Mouse (Mus musculus) forebrain, embryonic 16.5 days (tissue): Measurements from ENCODE around the gene Gm20388. TPM values are rescaled to one million over a fixed set of nuclear protein-coding genes. Genes with fewer than 3 reads are reported as not detected.

Experiments
- ATAC-seq: fragments of 200-750 bp; cut with Nextera tagmentation; 2 replicates; pipeline ENCODE4 v1.8.0; 2017; ENCODE audit warnings: mild to moderate bottlenecking, moderate library complexity
- H3K27ac ChIP-seq: fragments of 300-500 bp; sonication (generic); 2 replicates; pipeline ENCODE4 v1.5.1; 2014; ENCODE audit warnings: low read length, control low read depth
- H3K27me3 ChIP-seq: fragments of 300-500 bp; sonication (generic); replicated peaks from 2 replicates; pipeline ENCODE4 v1.6.1; 2014; ENCODE audit warnings: low read length; ENCODE audit not compliant: control insufficient read depth, insufficient read depth
- H3K36me3 ChIP-seq: fragments of 300-500 bp; sonication (generic); 2 replicates; pipeline ENCODE4 v1.6.1; 2014; ENCODE audit not compliant: control insufficient read depth, insufficient read depth
- H3K4me1 ChIP-seq: fragments of 300-500 bp; sonication (generic); replicated peaks from 2 replicates; pipeline ENCODE4 v1.6.1; 2014; ENCODE audit warnings: low read length; ENCODE audit not compliant: control insufficient read depth, insufficient read depth
- H3K4me2 ChIP-seq: fragments of 300-500 bp; sonication (generic); 2 replicates; pipeline ENCODE4 v1.6.1; 2014; ENCODE audit warnings: mild to moderate bottlenecking, low read length, control low read depth
- H3K4me3 ChIP-seq: fragments of 300-500 bp; sonication (generic); replicated peaks from 2 replicates; pipeline ENCODE4 v1.5.1; 2014; ENCODE audit warnings: mild to moderate bottlenecking, low read length, control low read depth
- H3K9ac ChIP-seq: fragments of 300-500 bp; sonication (generic); replicated peaks from 2 replicates; pipeline ENCODE4 v1.6.1; 2014; ENCODE audit warnings: low read depth, low read length, control low read depth
- H3K9me3 ChIP-seq: fragments of 300-500 bp; sonication (generic); 2 replicates; pipeline ENCODE4 v1.6.1; 2016; ENCODE audit warnings: low read length; ENCODE audit not compliant: control insufficient read depth
- WGBS: fragments of 180-500 bp; shearing (Covaris S2); extraction: QIAGEN DNeasy Blood & Tissue Kit; methylation state at CpG from one replicate; pipeline ENCODE4 v1.1.7; 2014; 5-methylcytosine and 5-hydroxymethylcytosine counted together
- polyA plus RNA-seq: library from polyadenylated mRNA; unstranded; fragments of >200 nt; fragmentation: Nextera tagmentation; extraction: Ambion mirVana; gene quantifications from 2 replicates; pipeline ENCODE4 v1.2.1, GENCODE M21; 2015

The Gm20388 gene
- polyA plus RNA-seq, 1 experiment from 2014 or later = 4.7 TPM

DNA sequence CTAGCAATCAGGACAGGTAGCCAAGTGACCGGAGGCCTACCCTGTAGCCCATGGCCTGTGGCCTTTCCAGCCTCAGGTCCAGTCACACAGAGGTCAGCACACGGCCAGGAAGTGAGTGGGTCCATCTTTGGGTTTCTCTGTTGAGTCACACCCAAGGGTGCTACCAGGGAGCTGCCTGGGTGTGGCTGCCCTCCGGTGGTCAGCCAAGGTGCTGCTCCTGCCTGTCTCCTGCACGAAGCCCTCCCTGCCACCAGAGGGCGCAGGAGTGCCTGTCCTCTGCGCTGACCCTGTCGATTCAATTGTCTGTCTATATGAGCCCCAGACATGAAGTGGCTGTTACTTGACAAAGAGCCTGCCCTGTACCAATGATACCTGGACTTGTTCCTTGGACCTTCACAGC is 408.8 kb downstream of the Gm20388 start:
- H3K27ac ChIP-seq = no peak overlapping the region
- H3K9me3 ChIP-seq = no peaks in the 10 kb centered on the region
- H3K4me2 ChIP-seq = no peak overlapping the region
- ATAC-seq = no peak
- H3K27me3 ChIP-seq = no peaks in the 10 kb centered on the region
- H3K4me1 ChIP-seq = peaks cover 19% of the 10 kb centered on the region
- no peak overlapping the region for H3K9ac ChIP-seq
- no peaks in the 10 kb centered on the region for H3K36me3 ChIP-seq
- no peak overlapping the region for H3K4me3 ChIP-seq
- WGBS = 20% methylated on average over 7 of the region's 7 CpGs

DNA sequence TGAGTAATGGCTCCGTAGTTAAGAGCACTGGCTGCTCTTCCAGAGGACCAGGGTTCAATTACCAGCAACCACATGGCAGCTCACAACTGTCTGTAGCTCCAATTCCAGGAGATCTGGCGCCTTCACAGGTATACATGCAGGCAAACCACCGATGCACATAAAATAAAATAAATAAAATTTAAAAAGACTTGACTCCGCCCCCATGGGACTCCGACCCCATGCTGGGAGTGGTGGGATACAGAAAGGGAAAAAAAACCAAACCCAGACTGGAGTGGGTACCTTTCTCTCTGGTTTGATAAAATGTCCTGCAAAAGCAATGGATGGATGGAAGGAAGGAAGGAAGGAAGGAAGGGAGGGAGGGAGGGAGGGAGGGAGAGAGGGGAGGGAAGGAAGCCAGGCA is 409.5 kb downstream of the Gm20388 start:
- ATAC-seq = no peak
- no peaks in the 10 kb centered on the region for H3K36me3 ChIP-seq
- no peaks in the 10 kb centered on the region for H3K27me3 ChIP-seq
- no peak overlapping the region for H3K4me2 ChIP-seq
- no peak overlapping the region for H3K4me3 ChIP-seq
- H3K27ac ChIP-seq = no peak overlapping the region
- H3K4me1 ChIP-seq = peaks cover 19% of the 10 kb centered on the region
- WGBS = 92% methylated on average over 5 of the region's 5 CpGs
- no peaks in the 10 kb centered on the region for H3K9me3 ChIP-seq
- H3K9ac ChIP-seq = no peak overlapping the region

DNA sequence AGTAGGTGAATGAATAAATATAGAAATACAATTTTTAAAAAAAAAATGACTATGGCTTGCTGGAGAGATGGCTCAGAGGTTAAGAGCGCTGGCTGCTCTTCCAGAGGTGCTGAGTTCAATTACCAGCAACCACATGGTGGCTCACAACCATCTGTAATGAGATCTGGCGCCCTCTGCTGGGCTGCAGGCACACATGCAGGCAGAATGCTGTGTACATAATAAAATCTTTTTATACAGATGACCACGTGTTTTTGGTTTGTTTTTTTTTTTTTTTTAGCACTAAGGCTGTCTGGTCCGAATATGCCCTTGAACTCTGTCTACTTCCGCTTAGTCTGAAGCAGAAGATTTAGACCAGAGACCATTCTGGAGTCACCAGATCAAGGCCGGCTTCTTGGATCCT is 411.1 kb downstream of the Gm20388 start:
- H3K4me1 ChIP-seq = peaks cover 18% of the 10 kb centered on the region
- H3K27me3 ChIP-seq = no peaks in the 10 kb centered on the region
- 49% methylated on average over 6 of the region's 6 CpGs for WGBS
- H3K9ac ChIP-seq = no peak overlapping the region
- H3K36me3 ChIP-seq = no peaks in the 10 kb centered on the region
- no peak overlapping the region for H3K27ac ChIP-seq
- no peaks in the 10 kb centered on the region for H3K9me3 ChIP-seq
- no peak overlapping the region for H3K4me3 ChIP-seq
- H3K4me2 ChIP-seq = no peak overlapping the region
- no peak for ATAC-seq

DNA sequence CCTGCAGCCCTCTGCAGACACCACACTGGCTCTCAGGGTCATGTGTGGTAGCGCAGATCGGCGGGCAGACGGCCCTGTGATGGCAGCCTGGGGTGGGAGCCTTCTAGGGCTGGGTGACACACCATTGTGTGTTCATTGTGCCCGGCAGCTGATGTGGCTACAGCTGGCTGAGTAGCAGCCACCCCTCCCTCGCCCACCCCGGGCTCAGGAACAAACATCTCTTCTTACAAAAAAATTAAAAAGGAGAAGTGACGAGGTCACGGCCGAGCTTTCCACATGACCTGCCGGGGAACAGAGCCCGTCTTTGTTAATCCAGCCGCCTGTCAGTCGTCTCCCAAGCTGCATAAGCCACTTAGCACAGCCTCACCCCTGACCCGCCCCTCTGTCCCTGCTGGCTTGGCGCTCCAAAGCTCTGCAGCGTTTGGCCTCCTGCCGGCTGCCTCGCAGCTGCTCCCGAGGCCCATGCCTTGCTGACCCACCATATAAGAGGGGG is 412.4 kb downstream of the Gm20388 start:
- peak overlapping the region; percentile 51; the same call in 1 of the 2 replicates for H3K27ac ChIP-seq
- 7% methylated on average over 20 of the region's 20 CpGs for WGBS
- H3K9me3 ChIP-seq = no peaks in the 10 kb centered on the region
- H3K4me3 ChIP-seq = no peak overlapping the region
- no peaks in the 10 kb centered on the region for H3K36me3 ChIP-seq
- peak overlapping the region; percentile 34; the same call in 1 of the 2 replicates for H3K9ac ChIP-seq
- no peaks in the 10 kb centered on the region for H3K27me3 ChIP-seq
- H3K4me1 ChIP-seq = peaks cover 12% of the 10 kb centered on the region
- no peak overlapping the region for H3K4me2 ChIP-seq
- peak; percentile 56 for ATAC-seq

DNA sequence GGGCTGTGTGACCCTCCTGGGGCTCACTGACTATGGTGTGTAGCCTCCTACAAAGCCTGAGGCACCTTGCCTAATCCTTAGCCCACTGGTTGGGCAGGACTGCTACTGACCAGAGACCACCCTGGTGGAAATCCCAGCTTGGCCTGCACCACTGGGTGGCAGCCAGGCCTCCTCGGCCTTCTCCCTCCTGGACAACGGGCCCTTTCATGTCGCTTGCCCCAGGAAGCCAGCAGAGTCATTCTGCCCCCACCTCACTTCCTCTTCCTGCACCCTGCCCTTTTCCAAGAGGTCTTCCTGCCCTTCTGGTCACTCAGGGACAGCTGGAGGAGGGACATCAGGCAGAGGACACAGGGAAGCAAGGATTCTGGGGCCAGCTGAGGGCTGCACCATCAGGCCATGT is 413.9 kb downstream of the Gm20388 start:
- H3K9ac ChIP-seq = no peak overlapping the region
- no peaks in the 10 kb centered on the region for H3K36me3 ChIP-seq
- no peak for ATAC-seq
- no peaks in the 10 kb centered on the region for H3K9me3 ChIP-seq
- peaks cover 21% of the 10 kb centered on the region for H3K4me1 ChIP-seq
- no peak overlapping the region for H3K27ac ChIP-seq
- 64% methylated on average over 3 of the region's 3 CpGs for WGBS
- H3K4me2 ChIP-seq = no peak overlapping the region
- H3K27me3 ChIP-seq = no peaks in the 10 kb centered on the region
- H3K4me3 ChIP-seq = no peak overlapping the region

DNA sequence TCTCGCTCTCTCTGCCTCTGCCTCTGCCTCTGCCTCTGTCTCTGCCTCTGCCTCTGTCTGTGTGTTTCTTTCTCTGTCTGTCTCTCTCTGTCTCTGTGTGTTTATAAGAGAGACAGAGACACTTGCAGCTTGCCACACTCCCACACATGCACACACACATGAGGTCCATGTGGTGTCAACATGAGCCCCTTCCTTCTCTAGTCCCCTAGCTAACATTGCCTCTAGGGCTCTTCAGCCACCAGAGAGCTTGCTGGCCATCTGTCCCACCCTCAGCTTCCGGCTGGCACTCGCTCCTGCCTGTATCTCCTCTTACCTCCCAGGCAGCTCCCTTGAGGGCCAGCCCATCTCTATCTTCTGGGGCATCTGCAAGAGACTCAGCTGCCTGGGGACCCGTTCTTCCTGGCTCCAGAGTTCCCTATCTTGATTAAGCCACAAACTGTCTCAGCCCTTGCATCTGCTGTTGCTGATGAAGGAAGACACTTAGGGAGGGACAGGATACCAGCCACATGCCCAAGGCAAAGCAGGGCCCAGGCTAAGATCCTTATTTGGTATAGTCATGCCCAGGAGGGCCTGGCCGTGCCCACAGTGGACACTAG is 414.6 kb downstream of the Gm20388 start:
- WGBS = 77% methylated on average over 5 of the region's 5 CpGs
- Histone ChIP-seq H3K4me1 (peaks cover 25% of the 10 kb centered on the region), H3K4me2 (no peak overlapping the region), H3K36me3 (no peaks in the 10 kb centered on the region), H3K9me3 (no peaks in the 10 kb centered on the region), H3K4me3 (no peak overlapping the region), H3K27ac (no peak overlapping the region), H3K9ac (no peak overlapping the region), H3K27me3 (no peaks in the 10 kb centered on the region)
- no peak for ATAC-seq

DNA sequence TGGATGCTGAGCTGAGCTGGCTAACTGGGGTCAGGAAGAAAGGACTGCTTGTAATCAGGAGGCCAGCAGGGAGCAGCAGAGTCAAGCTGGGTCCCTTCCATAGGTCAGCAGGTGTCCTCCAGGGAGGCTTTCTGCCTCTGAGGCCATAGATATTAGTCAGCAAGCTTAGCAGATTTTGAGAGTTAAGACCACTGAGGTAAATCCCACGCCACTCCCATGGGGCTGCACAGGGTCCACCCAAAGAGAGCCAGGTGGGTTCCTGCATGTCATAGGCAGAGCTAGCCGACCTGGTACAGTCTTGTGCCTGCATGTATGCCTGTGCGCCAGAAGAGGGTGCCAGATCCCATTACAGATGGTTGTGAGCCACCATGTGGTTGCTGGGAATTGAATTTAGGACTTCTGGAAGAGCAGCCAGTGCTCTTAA is 416.5 kb downstream of the Gm20388 start:
- 52% methylated on average over 3 of the region's 3 CpGs for WGBS
- ATAC-seq = no peak
- H3K36me3 ChIP-seq = no peaks in the 10 kb centered on the region
- no peaks in the 10 kb centered on the region for H3K27me3 ChIP-seq
- H3K4me1 ChIP-seq = peaks cover 25% of the 10 kb centered on the region
- no peak overlapping the region for H3K27ac ChIP-seq
- no peak overlapping the region for H3K4me2 ChIP-seq
- no peak overlapping the region for H3K4me3 ChIP-seq
- no peaks in the 10 kb centered on the region for H3K9me3 ChIP-seq
- no peak overlapping the region for H3K9ac ChIP-seq

DNA sequence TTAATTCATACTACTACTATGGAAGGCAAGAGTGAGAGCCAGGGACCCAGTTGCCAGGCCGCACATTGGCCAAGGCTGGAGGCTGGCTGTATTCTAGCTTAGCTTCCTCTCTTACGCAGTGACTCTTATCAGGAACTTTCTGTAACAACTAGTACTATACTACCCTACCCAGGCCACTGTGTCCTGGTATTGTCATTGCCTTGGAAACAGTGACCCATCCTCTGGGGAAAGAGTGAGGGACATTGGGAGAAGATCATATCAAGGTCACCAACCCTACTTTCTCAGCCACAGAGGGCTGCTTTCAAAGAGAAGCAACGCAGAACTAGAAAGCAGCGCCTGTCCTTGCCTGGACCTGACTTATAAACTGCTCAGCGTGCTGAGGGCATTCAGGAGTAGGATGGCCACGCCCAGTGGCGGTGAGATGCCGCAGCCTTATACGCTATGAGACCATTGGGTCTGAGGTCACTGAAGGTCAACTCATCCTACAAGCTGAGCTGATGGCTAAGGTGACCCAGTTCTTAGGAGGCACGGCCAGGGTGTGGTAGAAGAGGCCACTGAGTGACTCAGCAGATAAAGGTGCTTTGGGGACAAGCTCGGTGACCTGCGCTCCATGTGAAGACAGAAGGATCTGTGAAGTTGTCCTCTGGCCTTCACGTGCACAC is 417.9 kb downstream of the Gm20388 start:
- no peak for ATAC-seq
- no peak overlapping the region for H3K4me2 ChIP-seq
- WGBS = 86% methylated on average over 13 of the region's 13 CpGs
- no peaks in the 10 kb centered on the region for H3K9me3 ChIP-seq
- H3K27ac ChIP-seq = no peak overlapping the region
- no peak overlapping the region for H3K9ac ChIP-seq
- H3K4me3 ChIP-seq = no peak overlapping the region
- no peaks in the 10 kb centered on the region for H3K27me3 ChIP-seq
- H3K36me3 ChIP-seq = no peaks in the 10 kb centered on the region
- peaks cover 13% of the 10 kb centered on the region for H3K4me1 ChIP-seq

DNA sequence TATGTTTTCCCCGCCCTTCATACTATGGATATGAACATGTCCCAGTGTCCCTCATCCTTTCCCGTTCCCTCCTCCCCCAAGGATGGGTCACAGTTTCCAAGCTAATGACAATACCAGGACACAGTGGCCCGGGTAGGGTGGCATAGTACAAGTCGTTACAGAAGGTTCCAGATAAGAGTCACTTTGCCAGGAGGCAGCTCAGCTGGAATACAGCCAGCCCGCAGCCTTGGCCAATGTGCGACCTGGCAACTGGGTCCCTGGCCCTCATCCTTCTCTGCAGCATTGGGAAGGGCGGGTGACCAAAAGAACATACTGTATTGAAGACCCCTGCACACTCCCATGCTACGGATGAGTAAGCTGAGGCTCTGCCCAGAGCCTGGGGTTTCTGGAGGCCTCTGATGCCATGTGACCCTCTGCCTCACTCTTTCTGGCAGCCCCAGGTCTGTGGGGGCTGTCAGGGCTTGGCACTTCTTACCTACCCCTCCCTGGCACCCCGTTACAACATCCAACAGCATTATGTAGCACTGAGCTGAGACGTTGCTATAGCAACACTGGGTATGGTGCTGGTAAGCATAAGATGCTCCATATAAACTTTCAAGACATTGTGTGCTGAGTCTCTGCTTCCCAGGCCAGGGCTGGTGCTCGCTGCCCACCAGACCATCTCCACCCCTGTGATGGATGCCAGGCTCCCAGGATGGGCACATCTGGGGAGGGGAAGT is 418.5 kb downstream of the Gm20388 start:
- Histone ChIP-seq H3K4me2 (no peak overlapping the region), H3K27ac (no peak overlapping the region), H3K9me3 (no peaks in the 10 kb centered on the region), H3K27me3 (no peaks in the 10 kb centered on the region), H3K4me1 (peaks cover 12% of the 10 kb centered on the region), H3K4me3 (no peak overlapping the region), H3K9ac (no peak overlapping the region; the same call in 1 of the 2 replicates), H3K36me3 (no peaks in the 10 kb centered on the region)
- ATAC-seq = peak; percentile 49
- WGBS = 72% methylated on average over 11 of the region's 11 CpGs
